Mouse (Mus musculus) hindbrain, embryonic 14.5 days (tissue): Measurements from ENCODE around the gene Jtb. TPM values are rescaled to one million over a fixed set of nuclear protein-coding genes. Genes with fewer than 3 reads are reported as not detected.
"Not testable (repeated sequence)": the region's sequence is repeated elsewhere in the genome, so short reads cannot be mapped to it uniquely, and the experiment has no call there.

Experiments
- ATAC-seq: fragments of 200-750 bp; cut with Nextera tagmentation; 2 replicates; pipeline ENCODE4 v1.8.0; 2017; ENCODE audit warnings: moderate number of reproducible peaks, mild to moderate bottlenecking, moderate TSS enrichment, moderate library complexity; ENCODE audit not compliant: low FRiP score
- DNase-seq: peaks from one replicate; pipeline ENCODE4 v3.0.0-alpha.2; 2015; ENCODE audit warnings: low spot score
- H3K27ac ChIP-seq: fragments of 300-500 bp; sonication (generic); 2 replicates; pipeline ENCODE4 v1.5.1; 2014; ENCODE audit warnings: mild to moderate bottlenecking, moderate library complexity
- H3K27me3 ChIP-seq: fragments of 300-500 bp; sonication (generic); 2 replicates; pipeline ENCODE4 v1.6.1; 2014; ENCODE audit warnings: mild to moderate bottlenecking, low read length, mixed read lengths; ENCODE audit not compliant: control insufficient read depth, insufficient read depth
- H3K36me3 ChIP-seq: fragments of 300-500 bp; sonication (generic); replicated peaks from 2 replicates; pipeline ENCODE4 v1.6.1; 2014; ENCODE audit not compliant: control insufficient read depth, insufficient read depth
- H3K4me1 ChIP-seq: fragments of 300-500 bp; sonication (generic); replicated peaks from 2 replicates; pipeline ENCODE4 v1.6.1; 2014; ENCODE audit warnings: antibody characterized with exemption, low read length, mixed read lengths; ENCODE audit not compliant: control insufficient read depth, insufficient read depth
- H3K4me2 ChIP-seq: fragments of 300-500 bp; sonication (generic); replicated peaks from 2 replicates; pipeline ENCODE4 v1.6.1; 2014; ENCODE audit warnings: mild to moderate bottlenecking, moderate library complexity
- H3K4me3 ChIP-seq: fragments of 300-500 bp; sonication (generic); replicated peaks from 2 replicates; pipeline ENCODE4 v1.5.1; 2014; ENCODE audit warnings: mild to moderate bottlenecking, low read length
- H3K9ac ChIP-seq: fragments of 300-500 bp; sonication (generic); 2 replicates; pipeline ENCODE4 v1.6.1; 2014
- H3K9me3 ChIP-seq: fragments of 300-500 bp; sonication (generic); 2 replicates; pipeline ENCODE4 v1.6.1; 2016; ENCODE audit warnings: low read length; ENCODE audit not compliant: control insufficient read depth
- WGBS: fragments of 180-500 bp; shearing (Covaris S2); extraction: QIAGEN DNeasy Blood & Tissue Kit; methylation state at CpG from one replicate; pipeline ENCODE4 v1.1.7; 2014; 5-methylcytosine and 5-hydroxymethylcytosine counted together
- polyA plus RNA-seq: library from polyadenylated mRNA; unstranded; fragments of >200 nt; fragmentation: Nextera tagmentation; extraction: Ambion mirVana; gene quantifications from 2 replicates; pipeline ENCODE4 v1.2.1, GENCODE M21; 2014

Gene Jtb
- polyA plus RNA-seq, 1 experiment from 2014 or later, result 103 TPM

GRCm38 (mm10) chr3:90245406-90245805 lies 14.0 kb downstream of the Jtb start:
- Histone ChIP-seq H3K27me3 (no peaks in the 10 kb centered on the region), H3K9ac (no peak overlapping the region), H3K4me1 (peaks cover 23% of the 10 kb centered on the region), H3K4me2 (no peak overlapping the region), H3K27ac (no peak overlapping the region), H3K9me3 (no peaks in the 10 kb centered on the region), H3K4me3 (no peak overlapping the region), H3K36me3 (peaks cover 5% of the 10 kb centered on the region; the same call in 1 of the 2 replicates)
- WGBS, result 73% methylated on average over 2 of the region's 2 CpGs
- ATAC-seq (no peak), DNase-seq (no peak)

DNA sequence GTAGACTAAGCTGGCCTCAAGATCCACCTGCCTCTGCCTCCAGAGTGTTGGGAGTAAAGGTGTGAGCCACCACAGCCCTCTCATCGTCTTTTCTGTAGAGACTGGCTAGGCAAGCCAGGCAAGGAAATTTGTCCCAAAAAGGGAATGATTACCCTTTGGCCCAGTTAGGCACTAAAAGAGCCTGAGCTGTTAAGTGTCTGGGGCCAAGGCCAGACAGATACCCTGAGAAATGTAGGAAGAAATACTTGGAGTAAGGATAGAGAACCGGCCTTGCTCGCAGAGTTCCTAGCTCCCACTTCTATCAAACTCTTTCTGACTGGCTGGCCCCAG lies 16.2 kb downstream of the Jtb start:
- H3K9me3 ChIP-seq, result no peaks in the 10 kb centered on the region
- DNase-seq (no peak), ATAC-seq (peak; percentile 3; the same call in 1 of the 2 replicates)
- peaks cover 20% of the 10 kb centered on the region for H3K36me3 ChIP-seq
- H3K4me3 ChIP-seq, result peak overlapping the region; percentile 57
- WGBS, result under 1% methylated on average over 3 of the region's 3 CpGs
- no peaks in the 10 kb centered on the region for H3K27me3 ChIP-seq
- peak overlapping the region; percentile 68 for H3K4me2 ChIP-seq
- peak overlapping the region; percentile 83 for H3K27ac ChIP-seq
- H3K9ac ChIP-seq, result peak overlapping the region; percentile 73
- peaks cover 21% of the 10 kb centered on the region for H3K4me1 ChIP-seq

DNA sequence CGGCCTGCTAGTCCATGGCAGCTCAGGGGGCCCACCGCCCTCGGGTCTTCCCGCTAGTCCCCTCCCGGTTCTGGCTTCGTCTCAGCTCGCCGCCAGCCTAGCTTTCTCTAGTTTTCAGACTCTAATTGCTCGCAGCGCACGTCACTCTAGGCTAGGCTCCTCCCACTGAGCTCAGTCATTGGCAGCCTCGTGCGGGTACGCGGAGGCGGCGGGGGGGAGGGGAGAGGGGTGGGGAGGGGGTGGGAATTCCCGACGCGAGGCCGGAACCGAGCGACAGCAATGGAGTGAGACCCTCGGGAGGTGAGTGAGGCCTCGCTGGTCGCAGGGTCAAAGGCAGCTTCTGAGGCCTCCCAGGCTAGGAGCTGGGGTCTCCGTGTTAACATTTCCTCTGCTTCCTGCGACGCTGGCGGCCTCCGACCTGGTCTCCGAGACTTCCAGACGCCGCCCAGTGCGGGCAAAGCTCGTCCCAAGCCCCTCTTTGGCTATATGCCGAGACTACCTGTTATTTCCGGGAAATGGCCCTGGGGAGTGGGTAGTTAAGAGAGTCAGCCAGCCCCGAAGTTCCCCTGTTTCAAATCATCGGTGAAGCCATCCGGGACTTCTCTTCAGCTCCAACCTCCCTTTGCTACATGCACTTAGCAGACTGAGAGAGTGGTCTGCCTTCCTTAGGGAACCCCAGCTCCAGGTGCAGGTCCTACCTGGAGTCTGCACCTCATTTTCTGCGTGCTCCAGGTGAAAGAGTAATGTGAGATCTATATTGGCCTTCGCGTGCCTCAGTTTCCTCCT lies 16.8 kb downstream of the Jtb start, which contains the start of gene Slc39a1:
TSS of gene Slc39a1 (plus strand) at position 213 of the 786 bp plus-strand sequence.
- Histone ChIP-seq H3K4me3 (peak within 1 kb of the TSS; percentile 57), H3K9me3 (no peaks in the 10 kb centered on the region), H3K36me3 (peaks cover 20% of the 10 kb centered on the region), H3K27ac (peak within 1 kb of the TSS; percentile 83), H3K27me3 (no peaks in the 10 kb centered on the region), H3K9ac (peak within 1 kb of the TSS; percentile 73), H3K4me2 (peak within 1 kb of the TSS; percentile 68), H3K4me1 (peaks cover 16% of the 10 kb centered on the region)
- DNase-seq (peak; percentile 95), ATAC-seq (peak; percentile 94)
- WGBS, result 0% methylated on average over 40 of the region's 44 CpGs

DNA sequence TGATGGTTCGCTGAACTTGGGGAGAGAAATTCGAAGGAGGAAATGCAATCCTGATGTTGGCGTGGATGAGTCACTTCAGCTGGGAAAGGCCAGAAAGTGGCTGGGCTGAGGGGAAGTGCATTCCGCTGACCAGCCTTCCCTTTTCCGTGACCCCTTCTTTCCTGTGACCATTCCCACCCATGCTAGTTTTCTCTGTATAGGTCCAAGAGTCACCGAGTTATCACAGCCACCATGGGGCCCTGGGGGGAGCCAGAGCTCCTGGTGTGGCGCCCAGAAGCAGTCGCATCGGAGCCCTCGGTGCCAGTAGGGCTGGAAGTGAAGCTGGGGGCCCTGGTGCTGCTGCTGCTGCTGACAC lies 17.3 kb downstream of the Jtb start:
- 4% methylated on average over 10 of the region's 10 CpGs for WGBS
- Histone ChIP-seq H3K27me3 (no peaks in the 10 kb centered on the region), H3K9me3 (no peaks in the 10 kb centered on the region), H3K4me3 (peak overlapping the region; percentile 57), H3K27ac (peak overlapping the region; percentile 70), H3K4me2 (peak overlapping the region; percentile 68), H3K4me1 (peaks cover 10% of the 10 kb centered on the region), H3K9ac (peak overlapping the region; percentile 73), H3K36me3 (peaks cover 20% of the 10 kb centered on the region)
- no peak for ATAC-seq
- no peak for DNase-seq

GRCm38 (mm10) chr3:90250791-90251190 lies 19.4 kb downstream of the Jtb start:
- H3K27me3 ChIP-seq, result no peaks in the 10 kb centered on the region
- 92% methylated on average over 6 of the region's 6 CpGs for WGBS
- H3K4me1 ChIP-seq, result peaks cover 21% of the 10 kb centered on the region
- H3K9ac ChIP-seq, result no peak overlapping the region
- no peak overlapping the region for H3K4me3 ChIP-seq
- ATAC-seq (no peak), DNase-seq (no peak)
- H3K27ac ChIP-seq, result no peak overlapping the region
- no peak overlapping the region for H3K4me2 ChIP-seq
- H3K36me3 ChIP-seq, result peaks cover 20% of the 10 kb centered on the region
- no peaks in the 10 kb centered on the region for H3K9me3 ChIP-seq

DNA sequence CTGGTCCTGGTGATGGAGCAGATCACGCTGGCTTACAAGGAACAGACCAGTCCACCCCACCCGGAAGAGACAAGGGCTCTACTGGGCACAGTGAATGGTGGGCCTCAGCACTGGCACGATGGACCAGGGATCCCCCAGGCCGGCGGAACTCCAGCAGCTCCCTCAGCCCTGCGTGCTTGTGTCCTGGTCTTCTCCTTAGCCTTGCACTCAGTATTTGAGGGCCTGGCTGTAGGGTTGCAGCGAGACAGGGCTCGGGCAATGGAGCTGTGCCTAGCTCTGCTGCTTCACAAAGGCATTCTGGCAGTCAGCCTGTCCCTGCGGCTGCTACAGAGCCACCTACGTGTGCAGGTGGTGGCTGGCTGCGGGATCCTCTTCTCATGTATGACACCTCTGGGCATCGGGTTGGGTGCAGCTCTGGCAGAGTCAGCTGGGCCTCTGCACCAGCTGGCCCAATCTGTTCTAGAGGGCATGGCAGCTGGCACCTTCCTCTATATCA lies 20.4 kb downstream of the Jtb start:
- H3K4me3 ChIP-seq, H3K27ac ChIP-seq, H3K9ac ChIP-seq, H3K27me3 ChIP-seq, DNase-seq, ATAC-seq, H3K4me2 ChIP-seq, H3K9me3 ChIP-seq: not testable (repeated sequence)
- 98% methylated on average over 8 of the region's 12 CpGs for whole genome bisulfite sequencing
- Histone ChIP-seq H3K4me1 (peaks cover 26% of the 10 kb centered on the region), H3K36me3 (peaks cover 20% of the 10 kb centered on the region)

- not testable (repeated sequence) for H3K9ac ChIP-seq, H3K27ac ChIP-seq, H3K4me3 ChIP-seq, DNase-seq, H3K9me3 ChIP-seq, ATAC-seq, H3K4me2 ChIP-seq, H3K27me3 ChIP-seq
- 84% methylated on average over 2 of the region's 2 CpGs for WGBS
- H3K36me3 ChIP-seq, result peaks cover 27% of the 10 kb centered on the region
- H3K4me1 ChIP-seq, result peaks cover 23% of the 10 kb centered on the region
These were observed 21.3 kb downstream of the Jtb start for GRCm38 (mm10) chr3:90252659-90253058.

DNA sequence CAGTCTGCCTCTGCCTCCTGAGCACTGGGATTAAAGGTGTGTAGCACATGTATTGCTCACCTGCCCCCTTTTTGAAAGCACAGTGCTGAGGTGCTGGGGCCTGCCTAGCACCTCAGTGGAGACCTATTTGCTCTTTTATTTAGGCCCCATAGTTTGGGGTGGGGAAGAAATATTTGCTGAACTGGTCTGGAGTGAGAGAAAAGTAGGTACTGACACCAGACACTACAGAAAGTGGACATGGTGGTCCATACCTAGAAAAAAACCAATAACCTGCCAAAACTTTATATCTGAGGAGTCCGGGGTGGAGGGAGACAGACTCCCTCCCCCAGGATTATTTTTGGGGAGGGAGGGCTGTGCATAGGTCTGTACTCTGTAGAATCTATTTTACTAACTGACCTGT lies 21.8 kb downstream of the Jtb start:
- peak overlapping the region; percentile 81; the same call in 1 of the 2 replicates for H3K4me3 ChIP-seq
- H3K9ac ChIP-seq, result peak overlapping the region; percentile 92; the same call in 1 of the 2 replicates
- H3K4me2 ChIP-seq, result peak overlapping the region; percentile 90
- peak; percentile 0; the same call in 1 of the 2 replicates for ATAC-seq
- H3K27me3 ChIP-seq, DNase-seq, H3K9me3 ChIP-seq: not testable (repeated sequence)
- H3K36me3 ChIP-seq, result peaks cover 32% of the 10 kb centered on the region
- H3K4me1 ChIP-seq, result peaks cover 23% of the 10 kb centered on the region
- 95% methylated on average over 1 of the region's 1 CpGs for WGBS
- 0 out of 2 replicates have a peak overlapping the region, but pooled peaks have one; percentile 55 for H3K27ac ChIP-seq

GRCm38 (mm10) chr3:90253653-90254418 lies 22.4 kb downstream of the Jtb start, which contains the start of gene Crtc2:
Gene Crtc2, plus strand, starts transcription at chr3:90254163.
- DNase-seq (peak; percentile 93), ATAC-seq (peak; percentile 97)
- 1% methylated on average over 40 of the region's 40 CpGs for WGBS
- Histone ChIP-seq H3K4me1 (peaks cover 18% of the 10 kb centered on the region), H3K9ac (peak within 1 kb of the TSS; percentile 92), H3K27ac (peak within 1 kb of the TSS; percentile 55), H3K9me3 (no peaks in the 10 kb centered on the region), H3K4me3 (peak within 1 kb of the TSS; percentile 81), H3K4me2 (peak within 1 kb of the TSS; percentile 90), H3K27me3 (no peaks in the 10 kb centered on the region), H3K36me3 (peaks cover 39% of the 10 kb centered on the region)
